Comparison of ENCODE assay signal across 8 mouse cellular contexts in the genomic region with DNA sequence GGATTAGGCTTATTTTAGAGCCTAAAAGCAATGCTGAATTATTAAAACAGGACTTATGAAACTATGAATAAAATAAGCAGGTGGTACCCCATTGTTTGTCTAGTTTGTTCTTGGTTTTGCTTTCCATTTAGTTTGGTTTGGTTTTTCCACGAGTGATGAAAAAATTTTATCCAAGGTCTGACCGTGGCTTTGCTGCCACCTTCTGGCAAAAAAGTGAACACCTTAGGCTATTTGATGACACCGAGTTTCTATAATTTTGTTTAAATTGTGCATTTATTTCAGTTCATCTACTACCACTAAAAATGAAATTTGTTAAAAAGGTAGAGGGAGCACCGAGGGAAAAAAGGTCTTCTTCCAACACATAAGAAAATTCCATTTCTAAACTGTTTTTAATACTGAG. TPM values are rescaled to one million over a fixed set of nuclear protein-coding genes. Genes with fewer than 3 reads are reported as not detected.
A peak's percentile ranks its signal among the peaks of the same experiment; 100 is the strongest.
DNase-seq lines count a peak whose midpoint lies in the region; ATAC-seq and TF ChIP-seq lines count a peak whose summit lies in the region.

No protein-coding gene starts in this region.

- no peaks in the 10 kb centered on the region for H3K36me3 ChIP-seq in heart, adult 2 months (ENCODE audit: control insufficient read depth, insufficient read depth, low read length)
- H3K36me3 ChIP-seq in heart, postnatal 0 days (replicated peaks; ENCODE audit: control insufficient read depth, insufficient read depth, low read length): no peaks in the 10 kb centered on the region

- no peaks in the 10 kb centered on the region for H3K4me1 ChIP-seq in heart, adult 2 months (ENCODE audit: control insufficient read depth, insufficient read depth, low read length)
- no peaks in the 10 kb centered on the region for H3K4me1 ChIP-seq in heart, postnatal 0 days (ENCODE audit: control insufficient read depth, insufficient read depth)

- no peaks in the 10 kb centered on the region for H3K79me2 ChIP-seq in heart, adult 2 months (replicated peaks; ENCODE audit: control insufficient read depth, insufficient read depth, low read length)

- no peak overlapping the region for H3K4me2 ChIP-seq in heart, postnatal 0 days (ENCODE audit: low read depth, low read length)

- peak in 1 of 2 experiments; percentile 49 for DNase-seq in heart, adult 2 months
- no peak for DNase-seq in heart, postnatal 25 days (ENCODE audit: low spot score)
- peak; percentile 56 for DNase-seq in right cerebral cortex, postnatal 14 days
- no peak for DNase-seq in right cerebral cortex, adult 18-20 months
- peak; percentile 18 for DNase-seq in adrenal gland, adult 2 months
- DNase-seq in heart, postnatal 0 days (ENCODE audit: low spot score): peak; percentile 19
- DNase-seq in urinary bladder, adult 2 months (ENCODE audit: low spot score): no peak

- no peak for ATAC-seq in heart, postnatal 0 days (ENCODE audit: insufficient read depth, low read depth)
- ATAC-seq in megakaryocyte progenitor cell, adult 5-6 weeks (replicated peaks; ENCODE audit: poor library complexity): peak; percentile 66

- H3K27me3 ChIP-seq in heart, adult 2 months (ENCODE audit: control insufficient read depth, insufficient read depth, low read length): no peaks in the 10 kb centered on the region
- no peaks in the 10 kb centered on the region for H3K27me3 ChIP-seq in heart, postnatal 0 days (ENCODE audit: control insufficient read depth, insufficient read depth, low read length)

- no peak for TF ChIP-seq POLR2A in heart, adult 2 months (IDR thresholded peaks at IDR 0.05; ENCODE audit: insufficient read depth, low read depth, low read length)

- TF ChIP-seq CTCF in heart, adult 2 months (IDR thresholded peaks at IDR 0.05): peak; percentile 94
- TF ChIP-seq CTCF in heart, postnatal 0 days (IDR thresholded peaks at IDR 0.05; ENCODE audit: low read depth): peak; percentile 76

- intact Hi-C loops in heart, adult 2 months (cut with DNase I): loop anchor here (1.0 to 5.0 kb wide), 4 partner anchors 59 to 558 kb away; a partner anchor contains a TSS
- intact Hi-C loops in heart, postnatal 25 days (cut with DNase I): loop anchor here (1.0 to 5.0 kb wide), 3 partner anchors 59 to 558 kb away; a partner anchor contains a TSS

- H3K27ac ChIP-seq in heart, adult 2 months: no peak overlapping the region
- no peak overlapping the region for H3K27ac ChIP-seq in heart, postnatal 0 days (ENCODE audit: low read depth)

- 4% methylated on average over 4 of the region's 4 CpGs for WGBS in heart, adult 2 months
- WGBS in heart, postnatal 0 days: 7% methylated on average over 4 of the region's 4 CpGs

- H3K4me3 ChIP-seq in heart, adult 2 months: no peak overlapping the region
- H3K4me3 ChIP-seq in heart, postnatal 0 days (ENCODE audit: low read depth, low read length): no peak overlapping the region

- no peaks in the 10 kb centered on the region for H3K9me3 ChIP-seq in heart, postnatal 0 days (replicated peaks; ENCODE audit: control insufficient read depth, low read length)

- no peak overlapping the region for H3K9ac ChIP-seq in heart, adult 2 months (ENCODE audit: low read depth, low read length)
- H3K9ac ChIP-seq in heart, postnatal 0 days (replicated peaks; ENCODE audit: low read depth, low read length): no peak overlapping the region

- TF ChIP-seq EP300 in heart, adult 2 months (IDR thresholded peaks at IDR 0.05; ENCODE audit: insufficient read depth, low read depth, low read length): no peak
- TF ChIP-seq EP300 in heart, postnatal 0 days (IDR thresholded peaks at IDR 0.05; ENCODE audit: low read depth): no peak

RNA-seq across cellular contexts. Expression of a gene that starts 30.4 kb away (rescaled TPM):
- total RNA-seq in heart, adult 2 months (2021): 10 to 100 TPM; 76.8 to 90.7 TPM
- 7.5 and 12.7 TPM in 2 replicates for polyA plus RNA-seq in heart, adult 2 months (2012; rRNA removed)
- total RNA-seq in heart, postnatal 25 days (2021): 10 to 100 TPM; 73.6 to 82.5 TPM
- 100 to 1,000 TPM; 175 to 199 TPM for total RNA-seq in adrenal gland, adult 2 months (2021)
- 0.47 and 0.56 TPM in 2 replicates for polyA plus RNA-seq in adrenal gland, adult 2 months (2012; rRNA removed)
- 46.1 and 77.8 TPM in 2 replicates for total RNA-seq in heart, postnatal 0 days (2014; rRNA removed; ENCODE audit: low replicate concordance)
- polyA plus RNA-seq in heart, postnatal 0 days (2015; fragmentation: Nextera tagmentation; extraction: Ambion mirVana): 483 and 491 TPM in 2 replicates
- 615 and 783 TPM in 2 replicates for total RNA-seq in megakaryocyte progenitor cell, adult 5-6 weeks (2015)
- 811 and 824 TPM in 2 replicates for total RNA-seq in megakaryocyte progenitor cell, adult 5-6 weeks (2017)
- polyA plus RNA-seq in urinary bladder, adult 2 months (2012; rRNA removed): 129 and 172 TPM in 2 replicates

RNA-seq across cellular contexts. Expression of a gene that starts 59.3 kb away (rescaled TPM):
- total RNA-seq in heart, adult 2 months (2021): 10 to 100 TPM; 23.6 to 36.1 TPM
- 9.0 and 12.1 TPM in 2 replicates for polyA plus RNA-seq in heart, adult 2 months (2012; rRNA removed)
- total RNA-seq in heart, postnatal 25 days (2021): 10 to 100 TPM; 34.0 to 38.2 TPM
- total RNA-seq in adrenal gland, adult 2 months (2021): 10 to 100 TPM; 10.8 to 23.9 TPM
- 9.0 and 9.8 TPM in 2 replicates for polyA plus RNA-seq in adrenal gland, adult 2 months (2012; rRNA removed)
- 38.8 and 48.0 TPM in 2 replicates for total RNA-seq in heart, postnatal 0 days (2014; rRNA removed; ENCODE audit: low replicate concordance)
- polyA plus RNA-seq in heart, postnatal 0 days (2015; fragmentation: Nextera tagmentation; extraction: Ambion mirVana): 5.3 and 6.3 TPM in 2 replicates
- total RNA-seq in megakaryocyte progenitor cell, adult 5-6 weeks (2015): not detected in 2 replicates
- total RNA-seq in megakaryocyte progenitor cell, adult 5-6 weeks (2017): not detected in 2 replicates
- 3.2 and 3.7 TPM in 2 replicates for polyA plus RNA-seq in urinary bladder, adult 2 months (2012; rRNA removed)

Comparison
In these comparisons a context has a peak if more than half of its experiments do, and no peak if none do; other contexts are left out.
1. DNase-seq: peak in right cerebral cortex, postnatal 14 days (single experiment), adrenal gland, adult 2 months (single experiment) and heart, postnatal 0 days (single experiment); none in heart, postnatal 25 days (single experiment), right cerebral cortex, adult 18-20 months (single experiment) and urinary bladder, adult 2 months (single experiment).
2. RNA of a gene that starts 59.3 kb away (total RNA-seq): 38.8 to 48.0 TPM in heart, postnatal 0 days, 34.0 to 38.2 TPM in heart, postnatal 25 days, 23.6 to 36.1 TPM in heart, adult 2 months and 10.8 to 23.9 TPM in adrenal gland, adult 2 months; not detected in megakaryocyte progenitor cell, adult 5-6 weeks; every median in the first group is over 10 times any median in the second.